Mouse (Mus musculus): Measurements from ENCODE around the gene Rcc2.

- TF ChIP-seq CTCF (IDR thresholded peaks at IDR 0.05): no peak
- TF ChIP-seq EP300 (IDR thresholded peaks at IDR 0.05): no peak
Observed at GRCm38 (mm10) chr4:140662453-140662852, 37.9 kb upstream of the Rcc2 start.
